ENCODE assay signal across 8 mouse cellular contexts in the genomic region with DNA sequence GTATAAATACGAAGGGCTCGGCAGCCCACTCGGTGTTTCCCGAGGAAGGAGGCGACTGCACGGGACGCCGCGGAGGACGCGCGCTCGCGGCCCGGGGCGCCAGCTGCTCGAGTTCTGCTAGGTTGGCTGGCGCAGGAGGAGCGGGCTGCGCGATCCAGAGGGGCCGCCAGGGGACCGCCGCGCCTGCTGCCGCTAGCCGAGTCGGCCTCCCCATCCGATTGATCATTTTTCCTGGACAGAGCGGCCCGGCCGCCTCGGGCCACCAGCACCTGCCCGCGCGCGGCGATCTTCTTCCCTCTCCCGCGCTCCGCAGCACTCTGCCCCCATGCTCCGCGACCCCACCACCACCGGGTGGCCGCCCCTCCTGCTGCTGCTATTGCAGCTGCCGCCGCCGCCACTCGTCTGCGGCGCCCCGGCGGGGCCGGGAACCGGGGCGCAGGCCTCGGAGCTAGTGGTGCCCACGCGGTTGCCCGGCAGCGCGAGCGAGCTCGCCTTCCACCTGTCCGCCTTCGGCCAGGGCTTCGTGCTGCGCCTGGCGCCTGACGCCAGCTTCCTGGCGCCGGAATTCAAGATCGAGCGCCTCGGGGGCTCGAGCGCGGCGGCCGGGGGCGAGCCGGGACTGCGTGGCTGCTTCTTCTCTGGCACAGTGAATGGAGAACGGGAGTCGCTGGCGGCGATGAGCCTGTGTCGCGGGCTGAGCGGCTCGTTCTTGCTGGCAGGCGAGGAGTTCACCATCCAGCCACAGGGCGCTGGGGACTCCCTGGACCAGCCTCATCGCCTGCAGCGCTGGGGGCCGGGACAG. TPM values are rescaled to one million over a fixed set of nuclear protein-coding genes. Genes with fewer than 3 reads are reported as not detected.
DNase-seq lines count a peak whose midpoint lies in the region; ATAC-seq and TF ChIP-seq lines count a peak whose summit lies in the region.

A gene (plus strand): TSS at position 51 of the 802 bp plus-strand sequence.

- ATAC-seq in forebrain, embryonic 13.5 days, result peak; percentile 90
- ATAC-seq in hindbrain, embryonic 14.5 days (ENCODE audit: low FRiP score), result peak; percentile 87
- ATAC-seq in limb, embryonic 13.5 days (ENCODE audit: low FRiP score, low read depth), result peak; percentile 70
- ATAC-seq in neural tube, embryonic 13.5 days (ENCODE audit: low read depth), result peak; percentile 89

- peak within 1 kb of the TSS; percentile 85 for H3K4me3 ChIP-seq in gastrocnemius, adult 2 months
- peak within 1 kb of the TSS; percentile 60 for H3K4me3 ChIP-seq in forebrain, embryonic 13.5 days
- H3K4me3 ChIP-seq in hindbrain, embryonic 14.5 days (replicated peaks; ENCODE audit: low read length), result peak within 1 kb of the TSS; percentile 67
- peak within 1 kb of the TSS; percentile 61 for H3K4me3 ChIP-seq in limb, embryonic 13.5 days
- H3K4me3 ChIP-seq in neural tube, embryonic 13.5 days, result peak within 1 kb of the TSS; percentile 69

- peak within 1 kb of the TSS; percentile 12; the same call in 1 of the 2 replicates for H3K27ac ChIP-seq in gastrocnemius, adult 2 months
- H3K27ac ChIP-seq in forebrain, embryonic 13.5 days, result no peak within 1 kb of the TSS
- no peak within 1 kb of the TSS; the same call in 1 of the 2 replicates for H3K27ac ChIP-seq in hindbrain, embryonic 14.5 days
- H3K27ac ChIP-seq in limb, embryonic 13.5 days, result no peak within 1 kb of the TSS
- H3K27ac ChIP-seq in neural tube, embryonic 13.5 days (replicated peaks), result no peak within 1 kb of the TSS

- under 1% methylated on average over 80 of the region's 96 CpGs for WGBS in forebrain, embryonic 13.5 days
- WGBS in hindbrain, embryonic 14.5 days, result under 1% methylated on average over 86 of the region's 96 CpGs
- WGBS in limb, embryonic 13.5 days, result under 1% methylated on average over 89 of the region's 96 CpGs
- WGBS in neural tube, embryonic 13.5 days, result under 1% methylated on average over 91 of the region's 96 CpGs

- peak within 1 kb of the TSS; percentile 70 for H3K9ac ChIP-seq in forebrain, embryonic 13.5 days
- H3K9ac ChIP-seq in hindbrain, embryonic 14.5 days, result peak within 1 kb of the TSS; percentile 81
- peak within 1 kb of the TSS; percentile 68 for H3K9ac ChIP-seq in limb, embryonic 13.5 days
- peak within 1 kb of the TSS; percentile 77 for H3K9ac ChIP-seq in neural tube, embryonic 13.5 days

- H3K36me3 ChIP-seq in forebrain, embryonic 13.5 days (ENCODE audit: poor library complexity, severe bottlenecking), result no peaks in the 10 kb centered on the region
- H3K36me3 ChIP-seq in hindbrain, embryonic 14.5 days (replicated peaks; ENCODE audit: control insufficient read depth, insufficient read depth), result no peaks in the 10 kb centered on the region
- no peaks in the 10 kb centered on the region for H3K36me3 ChIP-seq in limb, embryonic 13.5 days
- H3K36me3 ChIP-seq in neural tube, embryonic 13.5 days, result no peaks in the 10 kb centered on the region

- peak; percentile 56 for TF ChIP-seq CTCF in gastrocnemius, adult 2 months (IDR thresholded peaks at IDR 0.05)

- H3K4me1 ChIP-seq in forebrain, embryonic 13.5 days, result peaks cover 11% of the 10 kb centered on the region
- H3K4me1 ChIP-seq in hindbrain, embryonic 14.5 days (replicated peaks; ENCODE audit: control insufficient read depth, insufficient read depth, low read length), result 0 out of 2 replicates have a peak, but pooled peaks cover 12% of the 10 kb centered on the region
- peaks cover 13% of the 10 kb centered on the region; the same call in 1 of the 2 replicates for H3K4me1 ChIP-seq in limb, embryonic 13.5 days
- peaks cover 20% of the 10 kb centered on the region for H3K4me1 ChIP-seq in neural tube, embryonic 13.5 days (replicated peaks)

- peaks cover 55% of the 10 kb centered on the region for H3K27me3 ChIP-seq in forebrain, embryonic 13.5 days
- peaks cover 32% of the 10 kb centered on the region for H3K27me3 ChIP-seq in hindbrain, embryonic 14.5 days (ENCODE audit: control insufficient read depth, insufficient read depth, low read length)
- H3K27me3 ChIP-seq in limb, embryonic 13.5 days, result peaks cover 83% of the 10 kb centered on the region
- H3K27me3 ChIP-seq in neural tube, embryonic 13.5 days, result peaks cover 58% of the 10 kb centered on the region

- peak within 1 kb of the TSS; percentile 90 for H3K4me2 ChIP-seq in forebrain, embryonic 13.5 days
- H3K4me2 ChIP-seq in hindbrain, embryonic 14.5 days (replicated peaks), result peak within 1 kb of the TSS; percentile 98
- H3K4me2 ChIP-seq in limb, embryonic 13.5 days (replicated peaks), result peak within 1 kb of the TSS; percentile 100
- H3K4me2 ChIP-seq in neural tube, embryonic 13.5 days, result peak within 1 kb of the TSS; percentile 97

- H3K9me3 ChIP-seq in forebrain, embryonic 13.5 days (replicated peaks), result no peaks in the 10 kb centered on the region
- no peaks in the 10 kb centered on the region for H3K9me3 ChIP-seq in hindbrain, embryonic 14.5 days (ENCODE audit: control insufficient read depth, low read length)
- no peaks in the 10 kb centered on the region for H3K9me3 ChIP-seq in limb, embryonic 13.5 days
- no peaks in the 10 kb centered on the region for H3K9me3 ChIP-seq in neural tube, embryonic 13.5 days

- intact Hi-C loops in gastrocnemius, adult 2 months (cut with DNase I), result no loop called here

- DNase-seq in gastrocnemius, adult 2 months, result peak; percentile 67
- no peak for DNase-seq in gastrocnemius, adult 18-20 months (ENCODE audit: low spot score)
- DNase-seq in R1 (ENCODE audit: low read depth, low spot score), result peak; percentile 76
- DNase-seq in hindbrain, embryonic 14.5 days (ENCODE audit: low spot score), result peak; percentile 72
- no peak for DNase-seq in c-Kit-positive CD71-positive TER-119-positive erythroid progenitor cells, embryonic 14.5 days (ENCODE audit: low spot score)

RNA-seq across cellular contexts. Expression of the gene that starts here (rescaled TPM):
- total RNA-seq in gastrocnemius, adult 2 months (2021), result 10 to 100 TPM in 1 of 2 experiments, 1 to 10 TPM in 1; 1.5 to 14.6 TPM
- 1 to 10 TPM; 1.1 to 3.7 TPM for total RNA-seq in gastrocnemius, adult 18-20 months (2021)
- polyA plus RNA-seq in forebrain, embryonic 13.5 days (2015; fragmentation: Nextera tagmentation; extraction: Ambion mirVana), result 0.40 and 0.65 TPM in 2 replicates
- polyA plus RNA-seq in hindbrain, embryonic 14.5 days (2014; fragmentation: Nextera tagmentation; extraction: Ambion mirVana), result 2.0 and 3.0 TPM in 2 replicates
- 3.6 and 4.4 TPM in 2 replicates for polyA plus RNA-seq in limb, embryonic 13.5 days (2015; fragmentation: Nextera tagmentation; extraction: Ambion mirVana)
- 1.0 and 1.5 TPM in 2 replicates for polyA plus RNA-seq in neural tube, embryonic 13.5 days (2015; fragmentation: Nextera tagmentation; extraction: Ambion mirVana)

Comparison
In these comparisons a context has a peak if more than half of its experiments do, and no peak if none do; other contexts are left out.
1. DNase-seq: peak in gastrocnemius, adult 2 months (single experiment), R1 (single experiment) and hindbrain, embryonic 14.5 days (single experiment); none in gastrocnemius, adult 18-20 months (single experiment) and c-Kit-positive CD71-positive TER-119-positive erythroid progenitor cells, embryonic 14.5 days (single experiment).
2. Peak in ATAC-seq, H3K4me3 ChIP-seq, H3K9ac ChIP-seq and H3K4me2 ChIP-seq in forebrain, embryonic 13.5 days; RNA of the gene not detected or under 1 TPM.
3. Peak in every context shown above with its lines, with median percentiles within 50 percentile points of each other: H3K4me3 ChIP-seq, ATAC-seq, H3K4me2 ChIP-seq and H3K9ac ChIP-seq.